In genomic region chr14:54428421-54428820, GRCm38 (mm10) we compare ENCODE assay signal across 16 mouse cellular contexts. TPM values are rescaled to one million over a fixed set of nuclear protein-coding genes. Genes with fewer than 3 reads are reported as not detected.
"Had no signal": no experiment of that assay in that cellular context is flagged by ENCODE, and none has a peak within 500 bp of the region (broad histone marks: within the 10 kb centered on the region; RNA-seq: fewer than 3 reads in every experiment).

No protein-coding gene starts in this region.

- H3K27me3 ChIP-seq: limb, embryonic 13.5 days; midbrain, embryonic 15.5 days had no signal

- ATAC-seq: inflammation-experienced regulatory T-cells, adult 6 months; intestine, postnatal 0 days; midbrain, embryonic 15.5 days had no signal

- H3K9me3 ChIP-seq: limb, embryonic 13.5 days; midbrain, embryonic 15.5 days; neural tube, embryonic 12.5 days had no signal

- DNase-seq: kidney, adult 8-10 months; kidney, postnatal 25 days; layer of hippocampus, adult 9-11 months; layer of hippocampus, postnatal 36 days; lung, postnatal 10 days; thymus, adult 2 months; thymus, postnatal 25 days had no signal

- H3K4me3 ChIP-seq: megakaryocyte, embryonic 14.5 days; midbrain, embryonic 15.5 days; neural tube, embryonic 12.5 days had no signal

- H3K9ac ChIP-seq: limb, embryonic 13.5 days; midbrain, embryonic 15.5 days; neural tube, embryonic 12.5 days had no signal

- H3K27ac ChIP-seq: limb, embryonic 13.5 days; macrophage; neural tube, embryonic 12.5 days; stomach, postnatal 0 days had no signal

RNA-seq across cellular contexts. Expression of gene Mmp14, which starts 3.0 kb away (rescaled TPM):
- total RNA-seq: monocyte, adult 5-6 weeks had no signal

RNA-seq across cellular contexts. Expression of gene Rem2, which starts 47.5 kb away (rescaled TPM):
- total RNA-seq: monocyte, adult 5-6 weeks had no signal
- polyA plus RNA-seq: macrophage had no signal
